Mouse (Mus musculus) left cerebral cortex, adult 9 months (tissue): Measurements from ENCODE around the gene Cnot2.

ENCODE experiments used
- DNase-seq, 2 experiments: peaks; one replicate each; pipeline ENCODE4 v3.0.0; 2022; ENCODE audit warnings: low spot score in 2 of 2

The Cnot2 gene

DNA sequence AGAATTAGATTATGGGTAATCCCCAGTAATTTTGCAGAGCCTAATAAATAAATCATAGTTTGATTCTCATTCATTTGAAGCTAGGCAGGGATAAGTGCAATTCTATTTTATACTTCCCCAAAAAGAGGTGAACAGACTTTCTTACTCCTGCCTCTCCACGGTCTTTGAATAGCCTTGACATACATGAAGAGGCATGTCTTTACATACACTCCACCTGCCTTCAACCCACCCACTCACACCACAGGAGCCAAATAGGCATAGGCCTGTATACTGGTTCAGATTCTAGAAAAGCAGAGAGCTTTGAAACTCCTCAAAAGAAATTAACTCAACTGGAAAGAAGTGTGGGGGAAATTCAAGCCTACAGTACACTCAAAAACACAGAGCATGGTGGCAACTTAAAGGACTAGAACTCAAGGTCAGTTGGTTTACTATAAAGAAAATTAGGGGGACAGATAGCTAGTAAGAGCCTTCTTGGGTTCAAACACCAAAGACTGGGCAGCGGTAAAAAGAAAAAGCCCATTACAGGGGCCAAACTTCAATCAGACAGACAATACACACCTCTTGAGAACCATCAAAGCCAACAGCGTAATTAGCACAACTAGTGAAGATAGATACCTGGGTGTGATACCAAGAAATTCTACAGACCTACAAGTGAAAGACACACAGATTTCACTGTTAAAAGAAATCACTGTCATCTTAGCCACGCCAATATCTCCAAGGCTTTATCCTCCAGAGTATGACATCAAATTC, 18.4 kb downstream of the Cnot2 start:
- no peak for DNase-seq

DNA sequence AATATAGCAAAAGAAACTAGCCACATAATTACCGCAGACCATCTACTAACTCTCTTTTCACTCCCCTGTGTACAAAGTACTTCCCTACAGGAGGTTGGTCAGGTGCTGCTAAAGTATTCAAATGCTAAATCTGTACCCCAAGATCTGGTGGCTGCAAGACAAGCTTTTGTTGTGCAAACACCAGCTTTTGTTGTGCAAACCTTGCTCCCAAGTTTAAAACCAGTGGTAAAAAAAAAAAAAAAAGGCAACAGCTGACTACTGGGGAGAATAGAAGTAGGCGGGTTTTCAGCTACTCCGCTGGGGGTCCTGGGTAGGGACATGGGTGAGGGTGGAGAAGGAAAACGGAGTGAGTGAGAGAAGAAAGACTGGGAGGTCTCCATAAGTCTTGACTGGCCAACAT, 19.1 kb downstream of the Cnot2 start:
- DNase-seq = no peak

DNA sequence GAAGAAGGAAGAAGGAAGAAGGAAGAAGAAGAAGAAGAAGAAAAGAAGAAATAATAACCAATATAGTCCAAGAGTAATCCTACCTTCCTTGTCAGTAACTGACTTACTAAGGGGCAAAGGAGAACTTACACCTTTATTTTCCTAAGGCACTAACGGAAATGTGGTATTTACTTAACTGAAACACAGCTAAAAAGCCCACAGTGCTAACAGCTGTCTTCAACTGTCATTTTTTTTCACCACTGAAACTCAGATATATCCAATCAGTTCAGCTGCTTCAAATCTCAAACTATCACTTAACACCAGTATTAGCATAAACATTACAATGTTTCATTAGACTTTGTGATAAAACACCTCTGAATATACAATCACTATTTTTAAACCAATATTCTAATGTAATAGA, 22.1 kb downstream of the Cnot2 start:
- DNase-seq = no peak

DNA sequence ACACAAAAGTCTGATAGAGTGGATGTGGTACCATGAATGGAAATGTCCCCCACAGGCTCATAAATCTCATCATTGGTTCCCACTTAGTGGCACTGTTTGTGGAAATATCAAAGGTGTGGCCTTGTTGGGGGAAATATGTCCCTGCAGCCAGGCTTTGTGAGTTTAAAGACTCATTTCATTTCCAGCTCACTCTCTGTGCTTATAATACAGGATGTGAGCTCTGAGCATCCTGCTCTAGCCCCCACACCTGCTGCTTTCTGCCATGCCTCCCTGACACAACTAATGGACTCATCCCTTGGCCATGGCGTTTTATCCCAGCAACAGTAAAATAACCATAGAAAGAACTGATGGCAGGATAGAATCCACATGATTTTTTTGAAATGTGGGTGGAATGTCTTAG, 24.1 kb downstream of the Cnot2 start:
- DNase-seq = no peak

DNA sequence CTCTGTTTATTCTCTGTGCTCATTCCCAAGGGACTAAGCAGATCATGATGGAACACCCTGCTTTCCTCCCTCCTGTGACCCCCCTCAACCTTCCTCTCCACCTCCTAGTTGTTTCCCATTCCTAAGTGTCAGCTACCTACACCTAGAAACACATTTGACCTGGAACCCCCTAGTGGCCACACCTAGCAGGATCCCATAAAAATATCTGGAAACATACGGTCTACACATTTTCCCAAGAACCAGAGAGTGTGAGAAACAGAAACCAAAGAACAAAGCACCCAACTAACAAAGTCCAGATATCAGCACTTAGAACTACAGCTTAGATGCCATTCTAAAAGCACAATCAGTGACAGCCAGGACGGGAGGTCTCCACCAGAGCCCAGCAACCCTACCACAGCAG, 26.9 kb downstream of the Cnot2 start:
- no peak for DNase-seq

DNA sequence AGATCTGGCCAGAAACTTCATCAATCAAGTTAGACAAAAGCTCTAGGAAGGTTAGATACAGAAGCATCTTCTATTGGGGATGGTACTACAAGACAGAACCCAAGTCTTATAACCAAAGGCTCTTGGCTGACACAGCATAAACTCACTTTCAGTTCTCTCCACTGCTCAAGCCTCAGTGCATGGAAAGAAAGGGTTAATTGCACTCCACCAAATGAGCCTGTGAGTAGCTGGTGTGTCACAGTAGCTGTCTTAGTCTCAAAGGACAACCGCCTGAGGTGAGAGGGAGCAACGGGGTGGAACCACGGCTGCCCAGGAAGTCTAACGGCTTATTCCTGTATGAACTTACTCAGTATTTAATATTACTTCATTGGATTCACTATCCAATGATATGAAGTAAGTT, 33.4 kb downstream of the Cnot2 start:
- DNase-seq = no peak

DNA sequence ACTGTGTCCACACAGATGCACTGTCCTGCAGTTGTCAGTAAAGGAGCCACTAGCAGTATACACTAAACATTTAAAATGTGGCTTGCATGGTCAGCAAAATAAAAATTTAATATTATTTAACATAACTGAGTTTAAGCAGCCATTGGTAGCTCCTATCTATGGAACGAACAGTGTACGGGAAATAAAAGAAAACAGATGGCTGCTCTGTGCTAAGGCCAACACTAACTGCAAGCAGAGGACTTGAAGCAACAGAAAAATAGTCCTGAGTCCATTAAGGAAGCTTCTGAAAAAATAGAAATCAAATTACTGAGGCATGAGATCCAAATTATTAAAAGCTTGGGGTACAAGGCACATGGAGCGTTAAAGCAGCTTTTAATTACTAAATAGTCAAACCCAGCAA, 35.1 kb downstream of the Cnot2 start:
- DNase-seq = no peak

DNA sequence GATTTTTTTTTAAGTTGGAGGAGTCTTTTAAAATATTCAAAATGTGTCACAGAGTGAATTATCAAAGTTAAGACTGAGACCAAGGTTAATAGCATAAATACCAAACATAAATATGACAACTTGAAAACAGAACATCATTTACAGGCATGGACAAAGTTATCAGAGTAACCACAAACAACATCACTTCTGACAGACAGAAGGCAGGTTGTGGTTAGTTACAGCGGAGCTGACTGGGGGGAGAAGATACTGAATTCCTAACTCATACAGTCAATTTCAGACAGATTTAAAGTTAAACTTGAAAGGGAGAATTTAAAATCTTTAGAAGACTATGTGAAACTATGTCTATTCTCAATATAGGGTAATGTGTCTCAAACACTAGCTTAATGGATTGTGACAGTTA, 38.2 kb downstream of the Cnot2 start:
- DNase-seq = no peak

DNA sequence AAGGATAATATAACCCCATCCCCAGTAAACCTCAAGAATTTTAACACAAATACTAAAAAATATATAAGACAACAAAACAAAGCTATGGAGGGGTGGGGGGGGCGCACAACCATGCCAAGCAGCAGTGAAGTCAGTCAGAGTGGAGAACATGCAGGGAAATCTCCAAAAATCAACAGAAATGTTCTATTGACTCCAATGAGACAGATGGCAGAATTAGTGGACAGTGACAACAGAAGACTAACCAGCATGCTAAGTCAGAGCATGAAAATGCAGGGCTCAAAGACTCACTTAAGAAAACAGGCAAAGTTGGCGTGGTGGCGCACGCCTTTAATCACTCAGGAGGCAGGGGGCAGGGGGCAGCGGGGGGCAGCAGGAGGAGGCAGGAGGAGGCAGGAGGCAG, 40.6 kb downstream of the Cnot2 start:
- DNase-seq = no peak

DNA sequence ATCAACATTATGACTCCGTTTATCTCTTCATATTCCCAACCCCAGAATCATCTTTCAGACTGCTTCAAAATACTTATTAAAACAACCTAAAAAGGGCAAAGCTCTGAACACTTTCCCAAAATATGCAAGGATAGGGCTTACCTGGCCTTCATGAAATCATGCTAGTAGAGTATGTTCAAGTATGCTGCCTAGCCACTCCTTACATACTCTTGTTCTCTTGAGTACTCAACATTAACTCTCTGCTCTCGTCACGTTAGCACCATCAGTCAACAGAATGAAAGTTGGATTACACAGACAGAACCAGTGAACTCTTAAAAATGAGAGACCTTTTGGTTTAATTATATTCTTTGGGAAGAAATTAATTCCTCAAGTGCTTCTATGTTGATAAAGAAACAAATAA, 43.8 kb downstream of the Cnot2 start:
- no peak for DNase-seq

DNA sequence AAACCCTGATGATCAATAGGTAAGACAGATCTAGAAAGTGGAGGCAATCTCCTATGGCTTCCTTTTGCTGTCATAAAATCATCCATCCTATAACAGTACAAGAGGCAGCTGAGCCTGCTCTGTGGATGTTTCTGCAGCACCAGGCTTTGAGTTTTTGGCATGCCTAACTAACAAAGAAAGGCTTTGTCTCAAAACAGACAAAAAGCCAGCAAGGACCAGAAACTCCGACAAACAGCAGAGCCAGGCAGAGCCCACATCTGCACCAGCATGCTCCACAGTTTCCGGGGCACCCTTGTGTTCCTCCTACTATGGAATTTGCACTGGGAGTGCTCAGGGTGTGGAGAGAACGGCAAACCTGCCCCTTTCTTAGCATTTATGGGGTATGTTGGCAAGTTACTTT, 47.0 kb downstream of the Cnot2 start:
- DNase-seq = peak in 1 of 2 experiments; percentile 27

DNA sequence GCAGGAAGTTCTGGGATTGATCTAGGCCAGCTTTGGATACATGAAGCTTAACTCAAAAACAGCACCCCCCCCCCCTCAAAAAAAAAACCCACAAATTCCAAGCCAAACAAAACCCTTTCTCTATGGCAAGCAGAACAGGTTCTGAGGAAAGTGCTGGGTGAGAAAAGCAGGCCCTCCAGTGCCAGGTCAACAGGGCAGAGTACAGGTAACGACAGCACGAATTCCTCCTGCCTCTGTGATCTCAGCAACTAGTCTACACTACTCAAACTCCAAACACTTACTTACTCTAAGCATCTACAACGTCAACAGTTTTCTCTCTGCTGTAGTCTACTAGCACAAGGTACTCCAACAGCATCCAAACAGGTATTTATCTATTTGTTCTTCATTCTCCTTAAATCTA, 48.8 kb downstream of the Cnot2 start:
- no peak for DNase-seq

DNA sequence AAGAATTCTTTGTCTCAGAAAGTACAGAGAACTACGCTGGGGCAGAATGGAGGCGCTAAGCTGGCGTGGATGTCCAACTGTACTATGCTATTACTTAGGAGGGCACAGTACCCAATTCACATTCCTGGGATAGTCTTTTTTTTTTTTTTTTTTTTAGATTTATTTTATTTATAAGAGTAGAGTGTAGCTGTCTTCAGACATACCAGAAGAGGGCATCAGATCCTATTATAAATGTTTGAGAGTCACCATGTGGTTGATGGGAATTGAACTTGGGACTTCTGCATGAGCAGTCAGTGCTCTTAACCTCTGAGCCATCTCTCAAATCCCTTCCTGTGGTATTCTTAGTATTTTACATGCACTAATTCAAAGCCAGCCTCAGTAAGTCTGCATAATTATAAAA, 50.2 kb downstream of the Cnot2 start:
- DNase-seq = no peak

DNA sequence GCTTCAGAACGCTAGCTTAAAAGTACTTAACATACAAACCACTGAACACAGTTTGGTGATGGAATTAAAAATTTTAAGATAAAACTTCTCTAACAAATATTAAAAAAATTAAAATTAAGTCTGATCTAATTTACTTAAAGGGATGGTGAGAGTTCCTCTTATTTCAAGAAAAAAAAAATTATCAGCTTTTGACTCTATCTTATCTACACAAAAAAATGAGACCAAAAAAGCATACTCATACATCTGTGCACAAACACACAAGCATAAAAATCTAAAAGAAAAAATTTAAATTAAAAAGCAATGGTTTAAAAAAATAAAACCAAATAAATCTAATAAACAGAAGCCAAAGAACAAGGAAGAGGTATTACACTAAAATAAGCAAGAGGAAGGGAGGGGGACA, 61.7 kb downstream of the Cnot2 start:
- no peak for DNase-seq

DNA sequence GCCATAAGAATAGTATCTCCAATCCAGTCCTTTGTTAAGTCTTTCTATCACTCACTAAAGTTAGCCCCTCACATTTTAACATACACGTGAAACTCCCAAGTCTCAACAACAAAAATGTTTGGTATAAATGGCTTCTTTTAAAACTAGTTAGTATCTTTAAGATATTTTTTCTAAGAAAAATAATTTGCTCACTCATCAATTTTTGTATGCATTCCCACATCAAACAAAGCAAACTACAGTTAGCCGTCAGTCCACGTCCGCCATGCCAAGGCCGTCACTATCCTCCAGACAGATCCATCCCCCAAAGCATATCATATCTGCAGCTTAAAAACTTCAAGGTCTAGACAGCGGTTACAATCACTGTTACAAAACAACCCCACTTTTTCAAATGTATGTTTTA, 65.7 kb downstream of the Cnot2 start:
- no peak for DNase-seq

DNA sequence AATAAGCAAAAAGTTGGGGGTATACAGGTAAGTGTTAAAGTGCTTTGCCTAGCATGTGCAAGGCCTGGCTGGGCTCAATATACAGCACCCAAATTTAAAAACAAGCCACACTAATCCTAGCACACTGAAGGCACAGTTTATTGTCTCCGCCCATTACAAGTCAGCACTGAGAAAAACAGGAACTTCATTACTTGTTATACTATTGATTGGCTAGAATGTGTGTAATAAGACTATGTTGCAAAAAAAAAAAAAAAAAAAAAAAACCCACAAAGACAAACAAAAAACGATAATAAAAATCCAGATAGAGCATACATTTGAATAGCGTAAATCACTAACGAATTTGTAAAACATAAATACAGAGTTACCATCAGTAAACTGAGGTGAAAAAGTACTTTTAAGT, 66.2 kb downstream of the Cnot2 start:
- no peak for DNase-seq

DNA sequence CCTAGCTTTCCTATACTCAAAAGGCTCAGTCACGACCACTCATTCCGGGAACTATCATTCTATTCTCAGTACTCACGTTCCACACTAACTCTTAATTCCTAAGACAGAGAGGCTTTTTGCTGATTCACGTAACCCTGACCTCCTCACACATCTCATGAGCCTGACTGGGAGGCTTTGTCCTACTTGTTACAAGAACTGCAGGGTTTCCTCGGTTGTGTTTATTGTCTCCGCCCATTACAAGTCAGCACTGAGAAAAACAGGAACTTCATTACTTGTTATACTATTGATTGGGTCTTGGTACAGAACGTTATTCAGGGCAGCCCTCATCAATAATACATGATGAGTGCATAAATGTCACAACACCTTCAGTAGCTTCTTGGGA, 68.1 kb downstream of the Cnot2 start:
- no peak for DNase-seq

DNA sequence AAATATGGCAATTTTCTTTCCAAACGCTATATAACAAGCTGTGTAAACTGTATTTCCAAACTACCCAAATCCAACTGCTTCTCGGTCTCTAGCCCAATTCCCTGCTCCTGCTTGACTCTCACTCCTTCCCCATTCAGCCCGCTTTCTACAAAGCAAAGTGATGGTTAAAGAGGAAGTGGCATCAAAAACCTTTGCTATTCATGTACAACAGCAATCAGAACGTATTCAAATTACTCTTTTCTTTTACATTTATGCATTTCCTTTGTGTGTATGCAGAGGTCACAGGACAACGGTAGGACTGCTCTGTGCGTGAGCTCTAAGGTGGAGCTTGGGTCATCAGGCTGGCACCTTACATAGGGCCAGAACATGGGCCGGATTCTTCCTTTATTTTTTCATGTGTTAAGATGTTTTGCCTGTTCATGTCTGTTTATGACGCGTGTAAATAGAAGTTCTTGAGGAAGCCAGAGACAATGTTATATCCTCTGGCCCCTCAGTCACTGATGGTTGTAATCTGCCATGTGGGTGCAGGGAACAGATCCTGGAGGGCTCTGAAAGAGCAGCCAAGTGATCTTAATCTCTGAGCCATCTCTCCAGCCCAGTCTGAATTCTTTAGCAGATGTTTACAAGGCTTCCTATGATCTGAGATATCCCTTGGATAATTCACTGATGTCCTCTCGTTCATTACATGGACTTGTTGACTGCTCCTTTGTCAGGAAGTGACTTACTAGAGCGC, 68.6 kb downstream of the Cnot2 start:
- DNase-seq = no peak

DNA sequence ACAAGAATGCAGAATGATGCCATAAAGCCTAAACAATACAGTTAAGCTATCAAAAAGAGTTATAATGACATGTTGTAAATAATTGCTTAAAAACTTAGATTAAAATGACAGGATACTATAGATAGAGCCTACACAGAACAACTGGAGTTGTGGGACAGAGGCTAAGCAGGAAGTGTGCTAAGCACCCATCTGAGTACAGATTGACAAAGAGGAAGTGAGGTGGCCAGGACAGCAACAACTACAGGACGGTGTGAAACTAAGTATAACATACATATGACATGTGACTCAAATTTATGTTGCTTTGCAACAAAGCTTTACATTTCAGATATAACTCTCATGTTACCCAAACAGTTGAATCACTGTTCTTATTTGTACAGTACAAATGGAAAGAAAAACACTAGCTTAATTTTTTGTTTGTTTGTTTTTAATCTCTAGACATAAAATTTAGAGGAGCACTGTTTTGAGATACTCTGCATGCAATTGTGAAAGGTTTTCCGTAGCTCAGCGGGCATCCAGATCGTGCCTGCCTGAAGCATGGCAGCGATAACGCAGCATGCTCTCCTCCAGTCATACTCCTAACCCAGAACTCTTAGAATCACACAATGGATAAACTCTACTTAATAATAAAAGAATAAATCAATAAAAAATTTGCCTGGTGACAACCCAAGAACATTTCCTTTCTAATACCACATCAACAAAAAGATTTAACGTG, 75.9 kb downstream of the Cnot2 start:
- no peak for DNase-seq

DNA sequence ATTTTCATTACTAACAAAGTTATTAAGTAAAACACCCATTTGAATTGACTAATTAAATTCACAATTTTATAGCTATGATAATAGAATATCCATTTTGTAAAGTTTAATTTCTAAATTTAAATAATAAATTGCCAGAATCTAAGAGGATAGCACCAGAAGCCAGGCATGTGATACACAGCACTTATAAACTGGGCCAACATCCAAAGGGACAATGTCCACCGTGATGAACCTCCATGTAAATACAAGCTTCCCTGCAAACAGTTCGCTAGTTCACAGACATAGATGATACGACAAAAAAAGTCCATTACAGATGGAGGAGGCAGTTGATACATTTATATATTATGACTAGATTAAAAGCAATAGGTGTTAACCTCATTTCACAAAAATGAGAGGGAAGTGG, 88.5 kb downstream of the Cnot2 start:
- DNase-seq = no peak

DNA sequence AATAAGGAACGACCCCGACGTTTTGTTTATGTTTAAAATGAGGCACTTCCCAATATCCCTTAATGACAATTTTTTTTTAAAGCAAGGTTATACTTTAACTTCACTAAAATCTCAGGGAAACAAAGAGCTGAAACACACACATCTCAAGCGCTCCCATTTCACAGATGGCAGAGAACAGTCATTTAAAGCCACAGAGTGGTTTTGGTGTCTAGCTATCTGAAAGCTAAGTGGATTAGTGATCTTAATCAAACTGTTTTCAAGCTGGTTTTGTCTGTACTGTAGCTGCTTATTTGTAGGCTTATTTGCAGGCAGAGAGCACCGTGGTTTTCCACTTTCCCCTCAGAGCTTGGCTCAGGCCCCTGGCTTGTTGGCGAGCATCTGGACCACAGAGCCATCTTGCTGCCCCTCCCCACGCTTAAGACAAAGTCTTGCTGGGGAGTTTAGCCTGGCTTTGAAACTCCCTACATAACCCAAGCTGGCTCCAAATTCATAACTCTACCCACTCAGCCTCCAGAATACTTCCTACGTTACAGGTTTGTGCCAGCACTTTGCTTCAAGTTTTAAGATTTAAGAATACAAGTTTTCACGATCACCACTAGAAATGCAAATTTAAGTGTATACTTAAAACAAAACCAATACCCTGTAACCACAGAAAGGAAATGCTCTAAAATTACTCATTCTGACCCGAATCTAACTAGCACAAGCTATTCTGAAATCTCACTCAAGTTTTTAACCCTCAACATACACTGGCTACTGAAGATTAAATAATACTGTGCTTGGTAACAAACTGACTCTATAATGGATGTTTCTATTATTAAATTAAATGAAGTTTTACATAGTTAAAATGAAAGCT, 94.2 kb downstream of the Cnot2 start:
- peak in 1 of 2 experiments; percentile 31 for DNase-seq

DNA sequence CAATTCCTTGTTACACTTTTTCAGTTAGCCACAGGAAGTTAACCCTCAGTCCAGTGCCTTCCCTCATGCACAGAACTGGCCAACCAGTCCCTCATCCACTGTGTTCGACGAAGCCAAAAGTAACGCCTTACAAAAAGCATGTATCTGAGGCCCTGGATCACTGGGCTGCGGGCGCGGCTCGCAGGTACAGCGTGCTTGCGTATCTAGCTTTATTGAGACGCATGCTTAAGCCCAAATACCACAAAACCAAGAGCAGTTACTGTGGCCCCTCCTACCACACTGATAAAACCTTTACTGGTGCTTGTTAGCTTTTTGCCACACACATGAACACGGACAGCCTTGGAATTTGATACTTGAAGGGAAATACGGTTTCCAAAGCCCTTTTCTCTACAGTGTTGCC, 99.4 kb downstream of the Cnot2 start:
- no peak for DNase-seq
